Mouse (Mus musculus) cerebellum, postnatal 10 days (tissue): Measurements from ENCODE around the gene Trim71.

Experiments used
- DNase-seq, 2 experiments: peaks; one replicate each; pipeline ENCODE4 v3.0.0; 2021; ENCODE audit warnings: mixed read lengths in 2 of 2

Trim71 gene

DNA sequence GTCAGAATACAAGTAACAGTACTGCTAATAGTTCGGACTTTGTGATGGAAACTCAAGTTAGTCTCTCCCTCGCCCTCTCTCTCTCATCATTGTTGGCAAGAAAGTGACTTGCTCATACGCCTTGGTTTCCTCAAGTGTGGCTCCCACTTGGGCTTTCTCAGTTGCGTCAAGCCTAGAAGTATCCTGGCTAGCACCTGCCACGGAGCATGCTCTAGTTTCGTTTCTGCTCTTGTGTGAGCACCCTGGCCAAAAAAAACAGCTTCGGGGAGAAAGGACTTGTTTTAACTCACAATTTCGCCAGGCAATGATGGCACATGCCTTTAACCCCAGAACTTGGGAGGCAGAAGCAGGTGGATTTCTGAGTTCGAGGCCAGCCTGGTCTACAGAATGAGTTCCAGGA lies 87.2 kb downstream of the Trim71 start:
- DNase-seq: no peak

DNA sequence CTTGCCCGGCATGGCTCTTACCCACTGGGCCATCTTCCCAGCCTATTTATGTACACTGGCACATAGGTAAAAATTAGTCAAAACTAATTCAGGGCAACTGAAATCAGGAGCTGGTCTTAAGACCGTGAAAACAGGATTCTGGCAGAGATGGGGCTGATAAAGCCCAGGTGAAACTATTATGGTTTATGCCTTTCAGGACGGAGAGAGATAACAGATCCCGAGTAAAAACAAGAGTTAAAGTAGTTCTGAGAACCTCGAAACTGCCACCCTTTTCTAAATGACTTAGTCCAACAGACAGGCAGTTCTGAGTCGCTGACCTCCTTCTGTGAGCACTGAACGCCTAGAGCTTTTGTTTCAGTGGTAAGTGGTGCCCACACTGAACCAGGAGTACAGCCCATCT lies 92.3 kb downstream of the Trim71 start:
- no peak for DNase-seq

DNA sequence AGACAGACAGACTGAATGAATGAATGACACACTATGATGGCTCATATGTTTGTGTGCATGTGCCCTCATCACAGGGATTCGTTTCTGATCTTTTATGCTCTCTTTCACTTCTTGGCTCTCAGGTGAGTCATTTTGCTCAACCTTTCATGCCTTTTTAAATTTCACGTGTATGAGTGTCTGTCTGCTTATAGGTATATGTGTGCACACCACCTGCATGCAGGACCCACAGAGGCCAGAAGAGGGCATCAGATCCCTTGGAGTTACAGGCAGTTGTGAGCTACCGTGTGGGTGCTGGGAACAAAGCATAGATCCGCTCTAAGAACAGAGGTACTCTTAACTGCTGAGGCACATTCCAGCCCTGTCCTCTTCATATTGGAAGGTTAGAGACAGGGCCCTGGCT lies 95.5 kb downstream of the Trim71 start:
- DNase-seq: no peak

DNA sequence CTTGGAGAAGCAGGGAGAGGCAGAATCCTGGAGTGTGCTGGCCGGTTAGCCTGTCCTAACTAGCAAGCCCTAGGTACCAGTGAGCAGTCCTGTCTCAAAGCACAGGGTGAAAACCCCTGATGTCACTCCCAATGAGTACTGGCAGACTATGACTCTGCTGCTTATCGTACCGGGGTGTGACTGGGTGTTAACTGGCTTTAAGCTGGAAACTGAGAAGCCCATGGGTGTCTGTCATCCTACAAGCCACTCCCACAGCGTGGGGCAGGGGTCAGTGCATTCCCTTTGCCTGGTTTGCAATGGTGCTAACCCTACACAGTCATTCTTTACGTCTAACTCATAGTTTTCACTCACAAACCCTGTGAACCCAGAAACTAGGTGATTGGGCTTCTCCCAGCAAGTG lies 96.0 kb downstream of the Trim71 start:
- no peak for DNase-seq

DNA sequence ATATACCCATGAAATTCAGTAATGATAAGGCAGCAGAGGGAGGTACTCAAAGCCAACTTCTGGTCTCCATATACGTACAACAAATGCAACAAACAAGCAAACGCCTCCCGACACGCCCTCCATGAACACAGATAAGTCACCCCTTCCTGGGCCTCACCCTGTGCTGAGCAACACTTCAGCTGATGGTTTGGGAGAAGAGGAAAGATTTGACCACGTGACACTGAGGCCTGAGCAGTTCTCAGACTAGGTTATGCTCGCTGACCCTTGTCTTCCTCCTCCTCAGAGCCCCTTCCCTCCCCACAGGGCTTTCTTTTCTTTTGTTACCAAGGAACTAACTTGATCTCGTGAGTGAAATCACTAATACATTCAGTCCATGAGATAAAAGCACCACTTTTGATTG lies 97.3 kb downstream of the Trim71 start:
- no peak for DNase-seq

DNA sequence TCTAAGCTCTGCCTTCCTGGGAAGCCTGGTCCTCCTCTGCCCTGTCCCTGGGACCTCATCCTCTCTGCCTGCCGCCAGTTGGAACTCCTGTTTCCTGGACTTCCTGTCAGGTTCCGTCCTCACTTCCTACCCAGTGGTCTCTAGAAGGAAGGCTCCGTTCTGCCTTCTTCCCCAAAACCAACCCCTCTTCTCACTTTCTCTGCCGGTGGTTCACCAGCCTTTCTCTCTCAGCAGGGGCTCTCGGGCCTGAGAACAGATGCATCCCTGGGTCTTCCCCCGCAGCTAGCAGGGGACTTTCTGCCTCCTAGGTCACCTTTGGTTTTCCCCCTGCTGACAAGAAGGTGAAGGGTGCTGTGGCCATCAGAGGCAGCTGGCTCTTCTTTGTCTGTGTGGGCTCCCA lies 98.7 kb downstream of the Trim71 start:
- DNase-seq: no peak

DNA sequence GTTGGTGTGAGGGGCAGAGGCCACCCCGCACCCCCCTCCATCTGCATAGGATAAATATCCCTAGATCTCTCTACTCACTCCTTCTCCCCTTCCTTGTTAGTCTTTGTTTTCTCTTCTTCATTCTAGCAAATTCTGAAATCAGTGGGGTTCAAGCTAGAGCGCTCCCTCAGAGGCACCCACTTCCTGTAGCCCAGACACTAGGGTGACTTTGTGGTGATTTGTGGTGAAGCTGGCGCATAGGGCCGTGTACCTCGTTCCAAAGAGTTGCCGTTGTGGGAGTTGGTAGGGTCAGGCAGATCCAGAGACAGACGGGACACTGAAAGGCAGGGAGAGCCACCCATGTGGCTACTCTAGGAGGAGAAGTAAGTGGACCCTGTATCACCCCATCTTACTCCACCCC lies 101.6 kb downstream of the Trim71 start:
- DNase-seq: no peak

DNA sequence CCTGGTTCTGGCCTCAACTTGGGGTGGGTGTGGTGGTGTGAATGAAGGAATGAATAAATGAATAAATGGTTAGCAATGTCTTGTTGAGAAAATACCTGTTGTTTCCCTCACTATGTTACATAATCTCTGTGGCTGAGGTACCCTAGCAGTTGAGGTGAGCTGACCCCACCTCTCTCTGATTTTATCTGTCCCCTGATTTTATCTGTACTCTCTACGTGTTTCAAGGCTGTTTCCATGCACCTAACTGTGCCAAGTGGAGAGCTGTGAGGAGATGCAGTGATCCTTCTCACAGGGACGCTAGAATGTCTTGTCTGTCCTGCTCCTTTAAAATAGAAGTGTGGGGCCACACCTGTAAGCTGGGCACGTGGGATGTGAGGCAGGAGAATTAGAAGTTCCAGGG lies 105.7 kb downstream of the Trim71 start:
- no peak for DNase-seq
